Mouse (Mus musculus): Measurements from ENCODE around the gene Twsg1.

DNA sequence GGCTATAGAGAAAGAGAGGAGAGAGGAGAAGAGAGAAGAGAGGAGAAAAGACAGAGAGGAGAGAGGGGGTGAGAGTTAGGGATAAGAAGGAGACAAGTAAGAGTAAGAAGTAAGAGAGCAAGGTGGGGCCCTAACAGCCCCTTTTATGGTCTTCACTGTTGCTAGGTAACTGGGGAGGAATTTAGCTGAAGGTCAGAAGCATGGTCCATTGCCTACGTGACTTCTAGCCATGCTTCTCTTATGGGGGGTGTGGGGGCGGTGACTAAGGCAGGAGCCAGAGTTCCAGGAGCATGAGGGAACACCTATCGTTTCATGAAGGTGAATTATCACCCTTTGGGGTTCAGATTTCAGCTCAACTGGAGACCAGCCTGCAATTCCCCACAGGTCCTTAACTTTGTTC, 55.0 kb downstream of the Twsg1 start:
- TF ChIP-seq CTCF (IDR thresholded peaks at IDR 0.05; ENCODE audit: insufficient read depth, low read length) (no peak), POLR2A (IDR thresholded peaks at IDR 0.05; ENCODE audit: borderline replicate concordance, extremely low read depth, low read depth, low read length) (no peak)

Data from lung, adult 2 months (tissue).